Mouse (Mus musculus): ENCODE results near the gene Caly. TPM values are rescaled to one million over a fixed set of nuclear protein-coding genes. Genes with fewer than 3 reads are reported as not detected.
A peak's percentile ranks its signal among the peaks of the same experiment; 100 is the strongest.

The Caly gene
- polyA plus RNA-seq, 1 experiment from 2014 or later, result 1.2 TPM

- no peaks in the 10 kb centered on the region for H3K9me3 ChIP-seq (replicated peaks)
- H3K27ac ChIP-seq, result no peak within 1 kb of the TSS
- H3K4me1 ChIP-seq, result peaks cover 23% of the 10 kb centered on the region
- DNase-seq (ENCODE audit: low spot score), result peak; percentile 64
- WGBS, result 2% methylated on average over 52 of the region's 56 CpGs
- H3K27me3 ChIP-seq (ENCODE audit: low read depth, poor library complexity, severe bottlenecking), result peaks cover 97% of the 10 kb centered on the region
- peak within 1 kb of the TSS; percentile 50 for H3K4me3 ChIP-seq
- H3K36me3 ChIP-seq, result no peaks in the 10 kb centered on the region
These were observed 33.8 kb downstream of the Caly start, which contains the start of gene Msx3 for GRCm38 (mm10) chr7:140048361-140049114. Gene Msx3, minus strand, starts transcription at chr7:140049089.

- Histone ChIP-seq H3K27ac (no peak overlapping the region), H3K4me1 (peaks cover 23% of the 10 kb centered on the region), H3K27me3 (ENCODE audit: low read depth, poor library complexity, severe bottlenecking) (peaks cover 91% of the 10 kb centered on the region), H3K9me3 (replicated peaks) (no peaks in the 10 kb centered on the region), H3K36me3 (no peaks in the 10 kb centered on the region), H3K4me3 (peak overlapping the region; percentile 50)
- no peak for DNase-seq (ENCODE audit: low spot score)
- under 1% methylated on average over 33 of the region's 33 CpGs for WGBS
These were observed 34.5 kb downstream of the Caly start for GRCm38 (mm10) chr7:140047811-140048311.

GRCm38 (mm10) chr7:140045546-140045945, 36.8 kb downstream of the Caly start:
- Histone ChIP-seq H3K27ac (no peak overlapping the region), H3K9me3 (replicated peaks) (no peaks in the 10 kb centered on the region), H3K4me1 (peaks cover 23% of the 10 kb centered on the region), H3K4me3 (no peak overlapping the region), H3K36me3 (peaks cover 6% of the 10 kb centered on the region), H3K27me3 (ENCODE audit: low read depth, poor library complexity, severe bottlenecking) (peaks cover 68% of the 10 kb centered on the region)
- 82% methylated on average over 4 of the region's 4 CpGs for WGBS
- no peak for DNase-seq (ENCODE audit: low spot score)

GRCm38 (mm10) chr7:140042728-140043127, 39.6 kb downstream of the Caly start:
- peaks cover 39% of the 10 kb centered on the region for H3K27me3 ChIP-seq (ENCODE audit: low read depth, poor library complexity, severe bottlenecking)
- WGBS, result 59% methylated on average over 3 of the region's 3 CpGs
- H3K4me1 ChIP-seq, result peaks cover 3% of the 10 kb centered on the region
- peaks cover 30% of the 10 kb centered on the region for H3K36me3 ChIP-seq
- DNase-seq (ENCODE audit: low spot score), result no peak
- H3K9me3 ChIP-seq (replicated peaks), result no peaks in the 10 kb centered on the region
- no peak overlapping the region for H3K27ac ChIP-seq
- H3K4me3 ChIP-seq, result no peak overlapping the region

- DNase-seq (ENCODE audit: low spot score), result no peak
- Histone ChIP-seq H3K36me3 (peaks cover 51% of the 10 kb centered on the region), H3K27me3 (ENCODE audit: low read depth, poor library complexity, severe bottlenecking) (no peaks in the 10 kb centered on the region), H3K9me3 (replicated peaks) (no peaks in the 10 kb centered on the region), H3K4me1 (peaks cover 25% of the 10 kb centered on the region), H3K27ac (no peak overlapping the region), H3K4me3 (peak overlapping the region; percentile 89)
- WGBS, result 58% methylated on average over 3 of the region's 3 CpGs
These were observed 45.2 kb downstream of the Caly start for GRCm38 (mm10) chr7:140037171-140037555.

GRCm38 (mm10) chr7:140036281-140037170, 45.8 kb downstream of the Caly start, which contains the start of the genes Zfp511 and Tubgcp2:
Gene Zfp511, plus strand, starts transcription at chr7:140036391.
Gene Tubgcp2, minus strand, starts transcription at chr7:140036669.
- Histone ChIP-seq H3K27me3 (ENCODE audit: low read depth, poor library complexity, severe bottlenecking) (no peaks in the 10 kb centered on the region), H3K27ac (peak within 1 kb of the TSS; percentile 95), H3K36me3 (peaks cover 57% of the 10 kb centered on the region), H3K9me3 (replicated peaks) (no peaks in the 10 kb centered on the region), H3K4me1 (peaks cover 25% of the 10 kb centered on the region), H3K4me3 (peak within 1 kb of the TSS; percentile 89)
- DNase-seq (ENCODE audit: low spot score), result peak; percentile 96
- WGBS, result 2% methylated on average over 69 of the region's 69 CpGs

- H3K27me3 ChIP-seq (ENCODE audit: low read depth, poor library complexity, severe bottlenecking), result no peaks in the 10 kb centered on the region
- H3K9me3 ChIP-seq (replicated peaks), result no peaks in the 10 kb centered on the region
- peak overlapping the region; percentile 89 for H3K4me3 ChIP-seq
- 28% methylated on average over 7 of the region's 7 CpGs for WGBS
- peaks cover 25% of the 10 kb centered on the region for H3K4me1 ChIP-seq
- H3K36me3 ChIP-seq, result peaks cover 61% of the 10 kb centered on the region
- no peak for DNase-seq (ENCODE audit: low spot score)
- peak overlapping the region; percentile 95 for H3K27ac ChIP-seq
These were observed 46.9 kb downstream of the Caly start for GRCm38 (mm10) chr7:140035456-140035855.

- Histone ChIP-seq H3K4me1 (peaks cover 25% of the 10 kb centered on the region), H3K27me3 (ENCODE audit: low read depth, poor library complexity, severe bottlenecking) (no peaks in the 10 kb centered on the region), H3K27ac (no peak overlapping the region), H3K9me3 (replicated peaks) (no peaks in the 10 kb centered on the region), H3K4me3 (no peak overlapping the region), H3K36me3 (peaks cover 63% of the 10 kb centered on the region)
- DNase-seq (ENCODE audit: low spot score), result no peak
- 96% methylated on average over 9 of the region's 9 CpGs for WGBS
These were observed 49.0 kb downstream of the Caly start for GRCm38 (mm10) chr7:140033386-140033785.

- Histone ChIP-seq H3K27ac (no peak overlapping the region), H3K27me3 (ENCODE audit: low read depth, poor library complexity, severe bottlenecking) (no peaks in the 10 kb centered on the region), H3K4me3 (no peak overlapping the region), H3K9me3 (replicated peaks) (no peaks in the 10 kb centered on the region; the same call in 1 of the 2 replicates), H3K36me3 (peaks cover 67% of the 10 kb centered on the region), H3K4me1 (peaks cover 22% of the 10 kb centered on the region)
- 96% methylated on average over 10 of the region's 10 CpGs for WGBS
- no peak for DNase-seq (ENCODE audit: low spot score)
These were observed 50.0 kb downstream of the Caly start for GRCm38 (mm10) chr7:140032366-140032765.

GRCm38 (mm10) chr7:140031771-140032170, 50.6 kb downstream of the Caly start:
- Histone ChIP-seq H3K4me1 (peaks cover 16% of the 10 kb centered on the region), H3K27ac (no peak overlapping the region), H3K36me3 (peaks cover 67% of the 10 kb centered on the region), H3K9me3 (replicated peaks) (no peaks in the 10 kb centered on the region; the same call in 1 of the 2 replicates), H3K4me3 (no peak overlapping the region), H3K27me3 (ENCODE audit: low read depth, poor library complexity, severe bottlenecking) (no peaks in the 10 kb centered on the region)
- no peak for DNase-seq (ENCODE audit: low spot score)
- 96% methylated on average over 12 of the region's 12 CpGs for WGBS

Measured in limb, embryonic 10.5 days (tissue).